Comparison of ENCODE assay signal across 9 mouse cellular contexts in genomic region chr9:120690510-120690909, GRCm38 (mm10).
A peak's percentile ranks its signal among the peaks of the same experiment; 100 is the strongest.
DNase-seq lines count a peak whose midpoint lies in the region; ATAC-seq and TF ChIP-seq lines count a peak whose summit lies in the region.
"Had no signal": no experiment of that assay in that cellular context is flagged by ENCODE, and none has a peak within 500 bp of the region (broad histone marks: within the 10 kb centered on the region; RNA-seq: fewer than 3 reads in every experiment).

No protein-coding gene starts in this region.

- intact Hi-C loops in heart, postnatal 36 days (cut with DNase I), result loop anchor here (2.0 to 5.0 kb wide), 3 partner anchors 48 to 242 kb away; no protein-coding TSS in a partner anchor

- H3K9me3 ChIP-seq in heart, embryonic 11.5 days (replicated peaks; ENCODE audit: control insufficient read depth, low read length), result no peaks in the 10 kb centered on the region
- no peaks in the 10 kb centered on the region for H3K9me3 ChIP-seq in neural tube, embryonic 11.5 days (ENCODE audit: control insufficient read depth, low read length)
- H3K9me3 ChIP-seq in limb, embryonic 10.5 days (replicated peaks), result no peaks in the 10 kb centered on the region
- H3K9me3 ChIP-seq in stomach, postnatal 0 days (ENCODE audit: control insufficient read depth, low read length), result no peaks in the 10 kb centered on the region

- no peaks in the 10 kb centered on the region for H3K36me3 ChIP-seq in heart, embryonic 11.5 days (ENCODE audit: control insufficient read depth, insufficient read depth, low read length)
- H3K36me3 ChIP-seq in neural tube, embryonic 11.5 days (ENCODE audit: control insufficient read depth, insufficient read depth, low read length), result no peaks in the 10 kb centered on the region
- H3K36me3 ChIP-seq in limb, embryonic 10.5 days, result no peaks in the 10 kb centered on the region
- no peaks in the 10 kb centered on the region for H3K36me3 ChIP-seq in stomach, postnatal 0 days (ENCODE audit: control insufficient read depth, insufficient read depth, low read length)

- WGBS in heart, embryonic 11.5 days (ENCODE audit: insufficient replicate concordance), result 35% methylated on average over 5 of the region's 5 CpGs
- 14% methylated on average over 5 of the region's 5 CpGs for WGBS in neural tube, embryonic 11.5 days
- WGBS in limb, embryonic 10.5 days, result 11% methylated on average over 5 of the region's 5 CpGs
- 35% methylated on average over 5 of the region's 5 CpGs for WGBS in stomach, postnatal 0 days

- ATAC-seq in heart, embryonic 11.5 days (replicated peaks; ENCODE audit: insufficient number of reproducible peaks, low FRiP score, low TSS enrichment), result 0 out of 2 replicates have a peak, but pooled peaks have one; percentile 5
- ATAC-seq in neural tube, embryonic 11.5 days (ENCODE audit: insufficient read depth, low FRiP score, low TSS enrichment), result no peak
- ATAC-seq in stomach, postnatal 0 days (ENCODE audit: low FRiP score, low TSS enrichment), result no peak

- no peak overlapping the region for H3K4me3 ChIP-seq in heart, embryonic 11.5 days (ENCODE audit: low read depth, low read length)
- H3K4me3 ChIP-seq in neural tube, embryonic 11.5 days (ENCODE audit: low read depth, low read length), result no peak overlapping the region
- H3K4me3 ChIP-seq in limb, embryonic 10.5 days, result peak overlapping the region; percentile 38
- H3K4me3 ChIP-seq in stomach, postnatal 0 days (ENCODE audit: low read depth, low read length), result no peak overlapping the region

- no peaks in the 10 kb centered on the region for H3K27me3 ChIP-seq in heart, embryonic 11.5 days (ENCODE audit: control insufficient read depth, insufficient read depth, low read length)
- H3K27me3 ChIP-seq in neural tube, embryonic 11.5 days (ENCODE audit: control insufficient read depth, insufficient read depth, low read length), result no peaks in the 10 kb centered on the region
- H3K27me3 ChIP-seq in limb, embryonic 10.5 days (ENCODE audit: low read depth, poor library complexity, severe bottlenecking), result no peaks in the 10 kb centered on the region
- no peaks in the 10 kb centered on the region for H3K27me3 ChIP-seq in stomach, postnatal 0 days (ENCODE audit: control insufficient read depth, insufficient read depth, low read length)

- peak overlapping the region; percentile 60; the same call in 1 of the 2 replicates for H3K4me2 ChIP-seq in heart, embryonic 11.5 days
- H3K4me2 ChIP-seq in neural tube, embryonic 11.5 days (ENCODE audit: low read depth), result no peak overlapping the region
- peak overlapping the region; percentile 52; the same call in 1 of the 2 replicates for H3K4me2 ChIP-seq in stomach, postnatal 0 days (replicated peaks; ENCODE audit: low read depth)

- H3K9ac ChIP-seq in heart, embryonic 11.5 days (ENCODE audit: low read depth, low read length), result no peak overlapping the region
- no peak overlapping the region; the same call in 1 of the 2 replicates for H3K9ac ChIP-seq in neural tube, embryonic 11.5 days (ENCODE audit: low read length)
- no peak overlapping the region; the same call in 1 of the 2 replicates for H3K9ac ChIP-seq in stomach, postnatal 0 days (ENCODE audit: low read length)

- peaks cover 7% of the 10 kb centered on the region; the same call in 1 of the 2 replicates for H3K4me1 ChIP-seq in heart, embryonic 11.5 days (ENCODE audit: control insufficient read depth, insufficient read depth, low read length)
- H3K4me1 ChIP-seq in neural tube, embryonic 11.5 days (ENCODE audit: control insufficient read depth, insufficient read depth, low read length), result peaks cover 20% of the 10 kb centered on the region
- peaks cover 56% of the 10 kb centered on the region for H3K4me1 ChIP-seq in limb, embryonic 10.5 days
- no peaks in the 10 kb centered on the region; the same call in 1 of the 2 replicates for H3K4me1 ChIP-seq in stomach, postnatal 0 days (replicated peaks; ENCODE audit: control insufficient read depth, insufficient read depth)

- TF ChIP-seq CTCF in stomach, postnatal 0 days (IDR thresholded peaks at IDR 0.05; ENCODE audit: low read depth), result no peak

- H3K27ac ChIP-seq in heart, embryonic 11.5 days (ENCODE audit: low read depth, low read length), result peak overlapping the region; percentile 78
- H3K27ac ChIP-seq in neural tube, embryonic 11.5 days (ENCODE audit: low read depth, low read length), result peak overlapping the region; percentile 84
- H3K27ac ChIP-seq in limb, embryonic 10.5 days, result peak overlapping the region; percentile 95
- H3K27ac ChIP-seq in stomach, postnatal 0 days (replicated peaks), result peak overlapping the region; percentile 94

- TF ChIP-seq EP300 in stomach, postnatal 0 days (optimal IDR thresholded peaks at IDR 0.05), result no peak

- DNase-seq in heart, postnatal 36 days, result no peak
- no peak for DNase-seq in neural tube, embryonic 11.5 days (ENCODE audit: low spot score)
- DNase-seq in neural tube, embryonic 10.5 days (ENCODE audit: extremely low spot score, low spot score), result no peak
- DNase-seq in limb, embryonic 10.5 days (ENCODE audit: low spot score), result no peak
- no peak for DNase-seq in stomach, postnatal 0 days (ENCODE audit: low spot score)
- no peak for DNase-seq in layer of hippocampus, postnatal 25 days (ENCODE audit: extremely low spot score in 1 of 2, low spot score in 1 of 2)
- no peak for DNase-seq in thymus, postnatal 4 days
- DNase-seq: kidney, adult 9 months had no signal
